Mouse (Mus musculus): ENCODE measurements at regions not wholly inside any gene's neighbourhood (a gene's known extent, or its start where the extent isn't known, plus 50 kb on each side); places are given as distances from the start of the nearest gene placed in this dataset.

DNA sequence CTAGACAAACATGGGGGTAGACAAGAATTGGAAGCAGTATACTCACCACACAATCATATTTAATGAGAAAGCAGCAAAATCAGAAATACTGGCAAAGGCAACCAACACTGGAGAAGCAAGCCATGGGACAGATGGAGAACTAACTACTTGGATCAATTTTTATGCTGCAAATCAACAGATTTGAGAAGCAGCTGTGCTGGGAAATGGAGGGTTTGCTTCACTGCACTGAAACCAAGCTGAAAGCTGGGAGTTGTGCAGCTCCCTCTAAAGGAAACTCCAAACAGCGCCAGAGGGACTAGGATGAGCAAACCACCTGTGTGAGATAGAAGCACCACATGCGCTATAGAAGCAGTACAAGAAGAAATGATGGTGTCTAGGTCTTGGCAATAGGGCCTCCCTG lies 1246.0 kb downstream of the Lrfn5 start:
- peak; percentile 48 to 91 for DNase-seq (ENCODE audit: low spot score in 2 of 2)

DNA sequence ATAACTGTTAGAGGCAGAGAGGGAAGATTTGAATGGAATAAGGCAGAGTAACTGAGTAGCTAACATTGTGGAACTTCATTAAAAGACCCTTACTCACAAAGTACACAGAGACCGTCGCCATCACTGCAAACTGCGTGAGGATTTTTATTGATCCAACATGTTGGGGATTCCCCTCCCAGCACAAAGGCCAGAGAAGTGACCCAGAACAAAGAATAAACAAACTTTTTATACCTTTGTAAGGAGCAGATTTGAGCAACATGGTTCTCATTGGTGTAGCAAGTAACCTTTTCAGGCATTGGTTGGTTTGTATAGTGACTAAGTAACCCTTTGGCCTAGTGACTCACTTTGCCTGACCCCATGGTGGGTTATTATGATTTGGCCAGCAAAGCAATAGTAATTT lies 1246.9 kb downstream of the Lrfn5 start:
- no peak for DNase-seq (ENCODE audit: low spot score in 2 of 2)

DNA sequence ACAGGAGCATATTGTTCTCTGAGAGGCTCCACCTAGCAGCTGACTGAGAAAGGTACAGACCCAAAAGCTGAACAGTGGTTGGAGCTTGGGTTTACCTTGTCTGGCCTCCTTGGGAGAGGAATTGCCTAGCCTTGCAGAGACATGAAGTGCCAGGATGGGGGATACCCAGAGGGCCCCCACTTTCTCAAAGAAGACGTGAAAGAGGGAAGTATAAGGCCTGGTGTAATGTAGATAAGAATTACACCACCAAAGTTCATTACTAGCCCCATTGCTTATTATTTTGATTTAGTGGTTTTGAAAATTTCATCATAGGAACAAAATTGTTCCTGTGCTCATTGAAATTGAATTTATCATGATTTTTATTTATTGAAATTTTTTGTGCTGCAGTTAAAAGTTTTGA lies 1253.0 kb downstream of the Lrfn5 start:
- no peak for DNase-seq (ENCODE audit: low spot score in 2 of 2)

DNA sequence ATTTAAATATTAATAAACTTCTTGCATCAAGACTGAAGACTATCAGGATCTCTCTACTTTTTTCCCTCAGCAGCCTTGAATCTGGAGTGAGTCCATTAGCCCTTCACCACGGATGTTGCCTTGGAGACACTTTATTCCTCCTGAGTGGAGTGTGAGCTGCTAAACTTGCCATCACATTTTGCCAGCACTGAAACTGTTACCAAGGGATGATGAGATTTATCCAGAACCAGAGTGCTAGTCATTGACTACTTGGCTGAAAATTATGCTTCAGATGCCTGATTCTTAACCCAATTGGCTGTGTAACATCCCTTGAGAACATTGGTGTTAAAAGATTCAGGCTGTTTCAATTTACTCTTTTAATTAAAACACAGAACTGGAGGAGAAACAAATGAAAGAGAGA lies 1289.8 kb downstream of the Lrfn5 start:
- DNase-seq (ENCODE audit: low spot score in 2 of 2): peak in 1 of 2 experiments; percentile 1

Measured in layer of hippocampus, postnatal 14 days (tissue).